Mouse (Mus musculus) MEL (cell line): ENCODE measurements around the gene Ralgapb. TPM values are rescaled to one million over a fixed set of nuclear protein-coding genes. Genes with fewer than 3 reads are reported as not detected.

Source experiments
- DNase-seq: peaks from one replicate; pipeline ENCODE4 v3.0.0; 2011; ENCODE audit warnings: low read depth, low spot score
- H3K27ac ChIP-seq: 2 replicates; pipeline ENCODE4 v1.5.1; 2012; ENCODE audit warnings: low read depth, mild to moderate bottlenecking, control low read depth, low read length, moderate library complexity; ENCODE audit not compliant: control insufficient read depth
- H3K27me3 ChIP-seq, 2 experiments: fragments of 150-350 bp in 1 of 2; sonication (generic) in 1 of 2; 2 replicates each; pipeline ENCODE4 v1.6.1; 2012; ENCODE audit warnings: low read length in 2 of 2, mild to moderate bottlenecking in 2 of 2, improper control_type of control experiment in 1 of 2, moderate library complexity in 1 of 2; ENCODE audit not compliant: insufficient read depth in 2 of 2, control insufficient read depth in 1 of 2
- H3K36me3 ChIP-seq, 2 experiments: 2 replicates each; pipeline ENCODE4 v1.6.1; 2012 to 2014; ENCODE audit warnings: low read length in 2 of 2, improper control_type of control experiment in 1 of 2, inconsistent platforms in 1 of 2, mild to moderate bottlenecking in 1 of 2; ENCODE audit not compliant: insufficient read depth in 2 of 2, control insufficient read depth in 1 of 2
- H3K4me1 ChIP-seq, 2 experiments: fragments of 150-350 bp in 1 of 2; sonication (generic) in 1 of 2; 2 replicates each; pipeline ENCODE4 v1.6.1; 2012; ENCODE audit warnings: low read length in 2 of 2, improper control_type of control experiment in 1 of 2, mild to moderate bottlenecking in 1 of 2; ENCODE audit not compliant: insufficient read depth in 2 of 2, control insufficient read depth in 1 of 2
- H3K4me3 ChIP-seq, 2 experiments: fragments of 150-350 bp in 1 of 2; sonication (generic) in 1 of 2; 2 replicates each; pipeline ENCODE4 v1.5.1; 2012; ENCODE audit warnings: low read depth in 2 of 2, low read length in 2 of 2, mild to moderate bottlenecking in 2 of 2, moderate library complexity in 2 of 2, control low read depth in 1 of 2, improper control_type of control experiment in 1 of 2; ENCODE audit not compliant: control insufficient read depth in 1 of 2, insufficient read depth in 1 of 2
- H3K79me2 ChIP-seq: 2 replicates; pipeline ENCODE4 v1.6.1; 2012; ENCODE audit warnings: mild to moderate bottlenecking, low read length, moderate library complexity; ENCODE audit not compliant: control insufficient read depth, poor library complexity, insufficient read depth
- H3K9ac ChIP-seq: 2 replicates; pipeline ENCODE4 v1.6.1; 2012; ENCODE audit warnings: low read depth, mild to moderate bottlenecking, control low read depth, low read length, moderate library complexity; ENCODE audit not compliant: control insufficient read depth, poor library complexity, severe bottlenecking
- H3K9me3 ChIP-seq: fragments of 150-350 bp; sonication (generic); replicated peaks from 2 replicates; pipeline ENCODE4 v1.6.1; 2012; ENCODE audit warnings: mild to moderate bottlenecking, low read length, improper control_type of control experiment, moderate library complexity; ENCODE audit not compliant: insufficient read depth
- BHLHE40 ChIP-seq: IDR thresholded peaks from 2 replicates; pipeline ENCODE4 v1.6.1; 2012; ENCODE audit warnings: low read depth, mild to moderate bottlenecking, inconsistent platforms, low read length, improper control_type of control experiment, borderline replicate concordance
- CHD1 ChIP-seq: IDR thresholded peaks from 2 replicates; pipeline ENCODE4 v1.6.1; 2012; ENCODE audit warnings: low read depth, mild to moderate bottlenecking, inconsistent platforms, low read length, improper control_type of control experiment
- CTCF ChIP-seq, 3 experiments: IDR thresholded peaks in 2 of 3; conservative IDR thresholded peaks in 1 of 3; 2 replicates each; pipeline ENCODE4 v1.5.1; 2011 to 2012; ENCODE audit warnings: low read length in 3 of 3, low read depth in 2 of 3, mild to moderate bottlenecking in 2 of 3, improper control_type of control experiment in 1 of 3, inconsistent platforms in 1 of 3, mixed read lengths in 1 of 3, moderate library complexity in 1 of 3; ENCODE audit not compliant: control insufficient read depth in 1 of 3, insufficient read depth in 1 of 3, poor library complexity in 1 of 3, severe bottlenecking in 1 of 3
- E2F4 ChIP-seq: IDR thresholded peaks from 2 replicates; pipeline ENCODE4 v1.6.1; 2011; ENCODE audit warnings: low read depth, low read length, improper control_type of control experiment, borderline replicate concordance
- ETS1 ChIP-seq: IDR thresholded peaks from 2 replicates; pipeline ENCODE4 v1.6.1; 2012; ENCODE audit warnings: low read depth, mild to moderate bottlenecking, inconsistent platforms, low read length, improper control_type of control experiment, moderate library complexity
- GABPA ChIP-seq: IDR thresholded peaks from 2 replicates; pipeline ENCODE4 v1.6.1; 2012; ENCODE audit warnings: low read depth, mild to moderate bottlenecking, inconsistent platforms, low read length, improper control_type of control experiment, moderate library complexity
- GATA1 ChIP-seq: IDR thresholded peaks from 2 replicates; pipeline ENCODE4 v1.6.1; 2011; ENCODE audit warnings: low read depth, low read length, improper control_type of control experiment
- JUND ChIP-seq: IDR thresholded peaks from 2 replicates; pipeline ENCODE4 v1.6.1; 2011; ENCODE audit warnings: low read depth, mild to moderate bottlenecking, improper control_type of control experiment, low read length
- KAT2A ChIP-seq: conservative IDR thresholded peaks from 2 replicates; pipeline ENCODE4 v1.6.1; 2012; ENCODE audit warnings: low read depth, low read length, improper control_type of control experiment, inconsistent platforms
- MAFK ChIP-seq: IDR thresholded peaks from 2 replicates; pipeline ENCODE4 v1.6.1; 2011; ENCODE audit warnings: low read depth, mild to moderate bottlenecking, low read length, improper control_type of control experiment, borderline replicate concordance
- MAX ChIP-seq: IDR thresholded peaks from 2 replicates; pipeline ENCODE4 v1.6.1; 2011; ENCODE audit warnings: low read length, improper control_type of control experiment
- MXI1 ChIP-seq: IDR thresholded peaks from 2 replicates; pipeline ENCODE4 v1.6.1; 2011; ENCODE audit warnings: mild to moderate bottlenecking, low read depth, low read length, improper control_type of control experiment
- NELFE ChIP-seq: IDR thresholded peaks from 2 replicates; pipeline ENCODE4 v1.6.1; 2011; ENCODE audit warnings: low read depth, low read length, improper control_type of control experiment
- POLR2AphosphoS5 ChIP-seq: IDR thresholded peaks from 2 replicates; pipeline ENCODE4 v1.6.1; 2012; ENCODE audit warnings: low read depth, borderline replicate concordance, mild to moderate bottlenecking, inconsistent platforms, low read length, moderate library complexity, mixed read lengths
- RAD21 ChIP-seq: IDR thresholded peaks from 2 replicates; pipeline ENCODE4 v1.6.1; 2011; ENCODE audit warnings: mild to moderate bottlenecking, low read depth, low read length, improper control_type of control experiment
- SIN3A ChIP-seq: IDR thresholded peaks from 2 replicates; pipeline ENCODE4 v1.6.1; 2012; ENCODE audit warnings: low read length, improper control_type of control experiment, inconsistent platforms
- TAL1 ChIP-seq: IDR thresholded peaks from 2 replicates; pipeline ENCODE4 v1.6.1; 2012; ENCODE audit warnings: mild to moderate bottlenecking, inconsistent platforms, low read length, moderate library complexity, mixed read lengths
- TBP ChIP-seq: IDR thresholded peaks from 2 replicates; pipeline ENCODE4 v1.8.0; 2011; ENCODE audit warnings: low read depth, low read length, improper control_type of control experiment
- TCF12 ChIP-seq: IDR thresholded peaks from 2 replicates; pipeline ENCODE4 v1.6.1; 2014; ENCODE audit warnings: low read depth, mild to moderate bottlenecking, inconsistent platforms, low read length, improper control_type of control experiment, moderate library complexity
- UBTF ChIP-seq: IDR thresholded peaks from 2 replicates; pipeline ENCODE4 v1.6.1; 2012; ENCODE audit warnings: low read depth, mild to moderate bottlenecking, inconsistent platforms, low read length, improper control_type of control experiment, moderate library complexity, borderline replicate concordance; ENCODE audit not compliant: insufficient read depth
- USF1 ChIP-seq: IDR thresholded peaks from 2 replicates; pipeline ENCODE4 v1.6.1; 2014; ENCODE audit warnings: low read depth, mild to moderate bottlenecking, inconsistent platforms, low read length, improper control_type of control experiment, moderate library complexity
- USF2 ChIP-seq, 2 experiments: IDR thresholded peaks; 2 replicates each; pipeline ENCODE4 v1.6.1; 2011 to 2012; ENCODE audit warnings: improper control_type of control experiment in 2 of 2, low read length in 2 of 2, borderline replicate concordance in 1 of 2, inconsistent platforms in 1 of 2, low read depth in 1 of 2, mild to moderate bottlenecking in 1 of 2; ENCODE audit not compliant: insufficient read depth in 1 of 2
- ZC3H11A ChIP-seq: IDR thresholded peaks from 2 replicates; pipeline ENCODE4 v1.6.1; 2012; ENCODE audit warnings: low read depth, mild to moderate bottlenecking, inconsistent platforms, low read length, improper control_type of control experiment
- ZKSCAN1 ChIP-seq: IDR thresholded peaks from 2 replicates; pipeline ENCODE4 v1.6.1; 2012; ENCODE audit warnings: low read depth, mild to moderate bottlenecking, inconsistent platforms, low read length, improper control_type of control experiment, moderate library complexity
- ZMIZ1 ChIP-seq: IDR thresholded peaks from 2 replicates; pipeline ENCODE4 v1.6.1; 2012; ENCODE audit warnings: low read depth, mild to moderate bottlenecking, inconsistent platforms, low read length, improper control_type of control experiment, moderate library complexity
- polyA plus RNA-seq, 2 experiments: library from polyadenylated mRNA; stranded (reverse) in 1 of 2; unstranded in 1 of 2; fragments of >175 nt in 1 of 2; fragments of >200 nt in 1 of 2; gene quantifications; 2 replicates each; pipeline versions ENCODE4 v1.2.1 to v1.2.4; 2012; ENCODE audit warnings: low replicate concordance in 2 of 2, low read depth in 1 of 2; ENCODE audit not compliant: insufficient read length in 2 of 2, insufficient read depth in 1 of 2, missing spikeins in 1 of 2
- total RNA-seq: library from RNA; depleted of rRNA; stranded (reverse); fragments of 300-350 nt; gene quantifications from 2 replicates; pipeline ENCODE4 v1.2.3, GENCODE M21; 2012

The Ralgapb gene
- total and polyA plus RNA-seq, 3 experiments: 15.0 to 122 (median 20.7) TPM

GRCm38 (mm10) chr2:158519071-158519470 is 109.4 kb downstream of the Ralgapb start:
- DNase-seq: no peak
- TF ChIP-seq USF2 (IDR thresholded peaks at IDR 0.05; ENCODE audit: borderline replicate concordance in 1 of 2, insufficient read depth in 1 of 2, low read depth in 1 of 2, low read length in 2 of 2): no peak
- no peak for TF ChIP-seq SIN3A
- TF ChIP-seq ZC3H11A: no peak
- TF ChIP-seq NELFE: no peak
- no peak for TF ChIP-seq MXI1
- TF ChIP-seq E2F4: no peak
- TF ChIP-seq MAX: no peak
- TF ChIP-seq TCF12: no peak
- no peak for TF ChIP-seq BHLHE40
- TF ChIP-seq CHD1: no peak
- no peak for TF ChIP-seq TBP
- no peak for TF ChIP-seq JUND
- no peak for TF ChIP-seq GATA1
- no peak for TF ChIP-seq ETS1
- TF ChIP-seq GABPA: no peak
- TF ChIP-seq USF1: no peak
- TF ChIP-seq RAD21: no peak
- TF ChIP-seq ZKSCAN1: no peak
- TF ChIP-seq CTCF (IDR thresholded peaks at IDR 0.05 in 2 of 3, conservative IDR thresholded peaks at IDR 0.05 in 1 of 3; ENCODE audit: control insufficient read depth in 1 of 3, insufficient read depth in 1 of 3, low read depth in 2 of 3, low read length in 3 of 3, poor library complexity in 1 of 3, severe bottlenecking in 1 of 3): no peak
- no peak for TF ChIP-seq KAT2A
- no peak overlapping the region for H3K4me3 ChIP-seq
- H3K4me1 ChIP-seq: no peaks in the 10 kb centered on the region
- no peaks in the 10 kb centered on the region for H3K9me3 ChIP-seq
- no peak overlapping the region for H3K9ac ChIP-seq
- no peaks in the 10 kb centered on the region for H3K36me3 ChIP-seq
- no peak overlapping the region for H3K27ac ChIP-seq
- H3K27me3 ChIP-seq: no peaks in the 10 kb centered on the region
- H3K79me2 ChIP-seq: no peaks in the 10 kb centered on the region

DNA sequence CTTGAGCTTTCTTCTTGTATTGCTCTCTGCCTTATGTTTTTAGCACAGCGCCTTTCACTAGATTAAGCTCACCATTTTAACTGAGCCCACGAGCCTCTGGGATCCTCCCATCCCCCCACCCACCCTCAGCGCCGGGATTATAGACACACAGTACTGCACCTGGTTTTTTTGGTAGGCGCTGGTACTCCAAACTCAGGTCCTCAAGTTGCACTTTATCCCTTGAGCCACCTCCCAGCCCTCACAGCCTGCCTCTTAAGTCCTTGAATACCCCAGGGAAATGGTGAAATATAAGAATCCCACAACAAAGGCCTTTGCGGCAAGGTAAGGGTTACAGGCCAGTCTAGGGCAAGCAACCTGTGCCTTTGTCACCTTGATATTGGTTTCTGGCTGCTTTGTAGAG is 110.2 kb downstream of the Ralgapb start:
- H3K36me3 ChIP-seq: no peaks in the 10 kb centered on the region
- TF ChIP-seq MAX (no peak), GABPA (no peak), UBTF (no peak), MAFK (no peak), USF1 (no peak), JUND (no peak), POLR2AphosphoS5 (no peak), ZMIZ1 (no peak), TAL1 (no peak)
- TF ChIP-seq, all 39 proteins: peak for 0
- Histone ChIP-seq H3K27ac (no peak overlapping the region), H3K4me1 (no peaks in the 10 kb centered on the region), H3K79me2 (no peaks in the 10 kb centered on the region), H3K9me3 (no peaks in the 10 kb centered on the region), H3K9ac (no peak overlapping the region), H3K4me3 (no peak overlapping the region), H3K27me3 (no peaks in the 10 kb centered on the region)
- no peak for DNase-seq
